In the genomic region with DNA sequence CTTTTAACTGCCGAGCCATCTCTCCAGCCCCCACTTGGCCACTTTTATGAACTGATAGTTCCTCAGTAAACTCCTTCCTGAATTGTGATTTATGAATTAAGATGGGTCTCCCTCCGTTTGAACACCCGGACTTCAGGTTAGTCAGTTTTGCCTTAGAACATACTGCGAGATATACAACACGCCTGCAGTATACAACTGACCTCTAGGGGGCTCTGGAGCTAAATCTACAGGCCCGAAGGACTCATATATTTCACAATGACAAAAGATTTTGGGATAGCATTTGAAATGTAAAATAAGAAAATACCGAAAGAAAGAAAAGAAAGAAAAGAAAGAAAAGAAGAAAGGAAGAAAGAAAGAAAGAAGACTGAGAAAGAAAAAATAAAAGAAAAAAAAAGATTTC, we compare ENCODE assay signal across 8 mouse cellular contexts. TPM values are rescaled to one million over a fixed set of nuclear protein-coding genes. Genes with fewer than 3 reads are reported as not detected.
A peak's percentile ranks its signal among the peaks of the same experiment; 100 is the strongest.
DNase-seq lines count a peak whose midpoint lies in the region; ATAC-seq lines count a peak whose summit lies in the region.

No protein-coding gene starts in this region.

- no peak overlapping the region for H3K9ac ChIP-seq in liver, embryonic 11.5 days (ENCODE audit: low read depth, low read length)

- intact Hi-C loops in left cerebral cortex, postnatal 4 days (cut with DNase I) = loop anchor here (5.0 kb wide), 1 partner anchor 92 kb away; no protein-coding TSS in a partner anchor

- 36% methylated on average over 7 of the region's 7 CpGs for WGBS in liver, embryonic 11.5 days

- H3K9me3 ChIP-seq in liver, embryonic 11.5 days (ENCODE audit: control insufficient read depth, low read length) = no peaks in the 10 kb centered on the region

- H3K36me3 ChIP-seq in liver, embryonic 11.5 days (ENCODE audit: control insufficient read depth, insufficient read depth, low read length) = no peaks in the 10 kb centered on the region

- no peak overlapping the region for H3K27ac ChIP-seq in liver, embryonic 11.5 days (ENCODE audit: low read depth, low read length)

- H3K27me3 ChIP-seq in liver, embryonic 11.5 days (replicated peaks; ENCODE audit: control insufficient read depth, insufficient read depth, low read length) = peaks cover 19% of the 10 kb centered on the region

- H3K4me2 ChIP-seq in liver, embryonic 11.5 days = no peak overlapping the region

- DNase-seq in liver (peak; percentile 64), R1 (ENCODE audit: low read depth, low spot score) (peak; percentile 80)
- no peak for DNase-seq in liver, embryonic 11.5 days (ENCODE audit: low spot score)
- peak; percentile 32 for DNase-seq in cerebellum, adult 9-11 months
- DNase-seq in heart, postnatal 4 days = peak; percentile 80
- peak; percentile 72 for DNase-seq in left cerebral cortex, postnatal 4 days
- DNase-seq in right cerebral cortex, postnatal 10 days (ENCODE audit: low spot score in 2 of 2) = peak; percentile 68 to 82

- no peak for ATAC-seq in liver, embryonic 11.5 days (replicated peaks; ENCODE audit: low FRiP score)
- no peak for ATAC-seq in activated CD4-positive, CD25-positive, alpha-beta regulatory T cell, adult 4 months

- no peaks in the 10 kb centered on the region for H3K4me1 ChIP-seq in liver, embryonic 11.5 days (replicated peaks; ENCODE audit: control insufficient read depth, insufficient read depth, low read length)

- no peak overlapping the region for H3K4me3 ChIP-seq in liver, embryonic 11.5 days (ENCODE audit: low read depth, low read length)

RNA-seq across cellular contexts. Expression of a gene that starts 16.9 kb away (rescaled TPM):
- 0.26 and 0.56 TPM in 2 replicates for polyA plus RNA-seq in liver, embryonic 11.5 days (2014; fragmentation: Nextera tagmentation; extraction: Ambion mirVana)
- total RNA-seq in heart, postnatal 4 days (2021) = not detected
- not detected for total RNA-seq in left cerebral cortex, postnatal 4 days (2021)
- 10 to 100 TPM; 42.9 to 45.4 TPM for polyA plus RNA-seq in activated CD4-positive, CD25-positive, alpha-beta regulatory T cell, adult 4 months (2017; shearing (Covaris generic))

RNA-seq across cellular contexts. Expression of a gene that starts 36.0 kb away (rescaled TPM):
- 0.61 and 0.67 TPM in 2 replicates for polyA plus RNA-seq in liver, embryonic 11.5 days (2014; fragmentation: Nextera tagmentation; extraction: Ambion mirVana)
- 1 to 10 TPM; 1.4 to 2.2 TPM for total RNA-seq in heart, postnatal 4 days (2021)
- 1 to 10 TPM; 6.8 to 9.8 TPM for total RNA-seq in left cerebral cortex, postnatal 4 days (2021)
- under 1 TPM; 0.07 to 0.20 TPM for polyA plus RNA-seq in activated CD4-positive, CD25-positive, alpha-beta regulatory T cell, adult 4 months (2017; shearing (Covaris generic))

RNA-seq across cellular contexts. Expression of a gene that starts 43.7 kb away (rescaled TPM):
- polyA plus RNA-seq in liver, embryonic 11.5 days (2014; fragmentation: Nextera tagmentation; extraction: Ambion mirVana) = 30.8 and 31.5 TPM in 2 replicates
- total RNA-seq in heart, postnatal 4 days (2021) = 10 to 100 TPM; 35.5 to 39.5 TPM
- total RNA-seq in left cerebral cortex, postnatal 4 days (2021) = 10 to 100 TPM; 80.7 to 84.9 TPM
- polyA plus RNA-seq in activated CD4-positive, CD25-positive, alpha-beta regulatory T cell, adult 4 months (2017; shearing (Covaris generic)) = 1 to 10 TPM; 7.2 to 9.0 TPM

RNA-seq across cellular contexts. Expression of a gene that starts 43.8 kb away (rescaled TPM):
- 73.9 and 75.9 TPM in 2 replicates for polyA plus RNA-seq in liver, embryonic 11.5 days (2014; fragmentation: Nextera tagmentation; extraction: Ambion mirVana)
- 10 to 100 TPM; 83.8 to 86.5 TPM for total RNA-seq in heart, postnatal 4 days (2021)
- total RNA-seq in left cerebral cortex, postnatal 4 days (2021) = 10 to 100 TPM; 96.3 to 98.7 TPM
- polyA plus RNA-seq in activated CD4-positive, CD25-positive, alpha-beta regulatory T cell, adult 4 months (2017; shearing (Covaris generic)) = 10 to 100 TPM; 34.6 to 49.4 TPM

RNA-seq across cellular contexts. Expression of a gene that starts 44.1 kb away (rescaled TPM):
- 5.6 and 5.9 TPM in 2 replicates for polyA plus RNA-seq in liver, embryonic 11.5 days (2014; fragmentation: Nextera tagmentation; extraction: Ambion mirVana)
- total RNA-seq in heart, postnatal 4 days (2021) = 1 to 10 TPM; 5.6 to 6.0 TPM
- 10 to 100 TPM; 19.5 to 20.5 TPM for total RNA-seq in left cerebral cortex, postnatal 4 days (2021)
- 100 to 1,000 TPM; 152 to 211 TPM for polyA plus RNA-seq in activated CD4-positive, CD25-positive, alpha-beta regulatory T cell, adult 4 months (2017; shearing (Covaris generic))
